Mouse (Mus musculus) T-helper 1 cell (primary cell): ENCODE results near the gene Ncl.
"Not testable (repeated sequence)": the region's sequence is repeated elsewhere in the genome, so short reads cannot be mapped to it uniquely, and the experiment has no call there.

Experiments used
- in situ Hi-C: fragments of 300-600 bp; cut with MboI, MseI; formaldehyde crosslinking; loops from one replicate; pipeline ENCODE4 v1.15.1; 2025; ENCODE audit warnings: high pct_unique_total_duplicates

Ncl gene

DNA sequence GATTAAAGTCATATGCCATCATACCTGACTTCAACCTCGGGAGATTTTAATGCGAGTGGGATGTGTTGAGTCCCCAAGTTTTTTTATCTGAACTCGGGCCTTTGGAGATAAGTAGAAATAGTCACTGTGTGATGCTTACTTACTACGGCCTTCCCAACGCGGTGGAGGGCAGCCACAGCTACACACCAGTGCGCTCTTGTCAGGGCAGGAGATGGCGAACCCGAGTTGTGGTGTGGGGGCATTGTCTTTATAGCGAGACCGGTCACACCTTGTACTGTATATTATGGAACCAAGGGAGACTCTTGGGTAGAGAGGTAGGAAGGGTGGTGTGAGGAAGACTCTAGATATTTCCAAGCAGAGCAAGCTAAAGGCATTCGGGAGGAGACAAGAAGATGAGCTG lies 1.2 kb upstream of the Ncl start:
- in situ Hi-C loops = no loop called here

DNA sequence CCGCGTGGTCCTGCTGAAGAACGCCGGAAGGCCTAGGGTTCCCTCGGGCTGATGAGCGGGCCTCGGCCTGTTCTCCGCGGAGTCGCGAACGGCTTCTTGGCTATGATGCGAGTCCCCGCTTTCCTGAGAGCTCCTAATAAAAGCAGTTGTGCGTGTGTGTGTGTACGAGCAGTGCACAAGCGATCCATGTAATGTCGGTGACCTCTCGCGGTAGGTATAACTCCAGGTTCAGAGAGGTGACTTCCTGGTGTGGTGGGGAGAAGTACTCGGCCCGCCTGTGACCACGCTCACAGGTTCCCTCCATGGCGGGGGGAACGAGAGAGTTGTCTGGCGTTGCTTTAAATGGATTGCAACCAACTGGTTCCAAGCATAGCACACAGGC lies 589 bp upstream of the Ncl start:
- in situ Hi-C loops = no loop called here

DNA sequence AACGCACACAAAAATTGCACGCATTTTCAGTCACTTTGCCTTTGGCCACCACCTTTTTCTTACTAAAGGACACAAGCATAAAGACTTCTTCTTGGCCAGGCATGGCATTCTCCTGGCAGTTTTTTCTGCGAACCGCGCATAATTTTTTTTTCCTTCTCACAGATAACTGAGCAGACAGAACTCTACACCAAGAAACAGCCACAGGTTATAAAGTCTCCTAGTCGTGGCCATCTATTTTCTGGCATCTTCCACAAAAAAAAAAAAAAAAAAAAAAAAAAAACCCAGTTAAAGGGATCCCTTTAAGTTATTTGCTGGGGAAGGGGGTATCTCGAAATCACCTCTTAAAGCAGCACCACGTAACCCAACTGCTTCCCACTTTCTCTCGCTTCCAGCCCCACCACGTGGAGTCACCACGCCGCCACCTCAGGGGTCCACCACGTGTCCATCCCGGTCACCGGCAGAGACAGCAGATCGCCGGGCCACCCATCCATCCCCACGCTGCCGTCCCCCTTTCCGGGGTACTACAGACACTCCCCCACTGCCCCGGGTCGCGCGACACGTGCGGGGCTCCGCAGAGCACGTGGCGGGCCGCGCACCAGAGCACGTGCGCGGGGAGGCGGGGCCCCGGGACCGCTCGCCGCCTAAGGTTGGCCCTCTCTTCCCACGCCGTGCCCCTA lies 833 bp downstream of the Ncl start:
- in situ Hi-C loops = no loop called here

GRCm38 (mm10) chr1:86354186-86354585 lies 5.0 kb downstream of the Ncl start:
- in situ Hi-C loops = no loop called here

GRCm38 (mm10) chr1:86350576-86350975 lies 8.6 kb downstream of the Ncl start:
- in situ Hi-C loops = no loop called here

- in situ Hi-C loops = no loop called here
These were observed 9.5 kb downstream of the Ncl start for GRCm38 (mm10) chr1:86349696-86350095.

- in situ Hi-C loops = no loop called here
These were observed 10.0 kb downstream of the Ncl start for GRCm38 (mm10) chr1:86349201-86349600.

GRCm38 (mm10) chr1:86348801-86349200 lies 10.4 kb downstream of the Ncl start:
- in situ Hi-C loops = no loop called here

- in situ Hi-C loops = no loop called here
These were observed 11.1 kb downstream of the Ncl start for GRCm38 (mm10) chr1:86348083-86348482.

DNA sequence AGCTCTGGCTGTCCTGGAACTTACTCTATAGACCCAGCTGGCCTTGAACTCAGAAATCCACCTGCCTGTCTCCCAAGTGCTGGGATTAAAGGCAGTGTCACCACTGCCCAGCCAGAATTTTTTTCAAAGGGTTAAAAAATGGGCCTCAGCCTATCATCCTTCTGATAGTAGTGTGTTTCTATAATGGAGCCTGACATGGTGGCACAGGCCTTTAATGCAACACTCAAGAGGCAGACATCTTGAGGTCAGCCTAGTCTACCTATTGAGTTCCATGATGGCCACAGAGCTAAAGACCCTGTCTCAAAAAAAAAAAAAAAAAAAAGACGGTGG lies 11.5 kb downstream of the Ncl start:
- in situ Hi-C loops = no loop called here

DNA sequence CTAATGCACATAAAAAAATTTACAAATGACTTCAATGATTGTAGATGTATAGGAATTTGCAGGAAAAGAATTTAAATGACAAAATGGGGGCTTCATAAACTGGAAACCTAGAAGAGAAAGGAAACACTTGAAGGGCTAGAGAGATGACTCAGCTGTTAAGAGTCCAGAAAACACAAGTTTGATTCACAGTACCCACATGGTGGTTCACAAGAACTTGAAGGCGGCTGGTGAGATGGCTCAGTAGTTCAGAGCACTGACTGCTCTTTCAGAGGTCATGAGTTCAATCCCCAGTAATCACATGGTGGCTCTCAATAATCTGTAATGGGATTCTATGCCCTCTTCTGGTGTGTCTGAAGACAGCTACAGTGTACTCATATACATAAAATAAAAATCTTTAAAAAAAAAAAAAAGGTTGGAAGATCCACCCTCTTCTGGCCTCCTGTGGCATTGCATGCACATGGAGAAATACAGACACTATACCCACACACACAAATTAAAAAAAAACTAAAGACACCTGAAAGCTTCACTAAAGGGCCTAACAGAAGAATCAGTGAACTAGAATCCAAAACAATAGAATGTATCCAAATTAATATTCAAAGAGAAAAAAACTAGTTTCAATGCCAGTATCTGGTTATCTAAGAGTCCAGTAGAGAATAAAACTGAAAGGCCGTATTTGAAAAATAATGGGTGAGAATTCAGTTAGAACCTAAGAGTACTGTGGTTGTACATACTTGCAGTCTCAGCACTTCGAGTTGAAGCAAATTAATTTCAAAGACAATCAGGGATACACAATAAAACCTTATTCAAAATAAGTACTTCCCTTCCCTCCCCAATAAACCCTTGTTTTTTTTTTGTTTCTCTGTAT lies 12.1 kb downstream of the Ncl start:
- in situ Hi-C loops = no loop called here

GRCm38 (mm10) chr1:86345956-86346355 lies 13.2 kb downstream of the Ncl start:
- in situ Hi-C loops = no loop called here

- in situ Hi-C loops = no loop called here
These were observed 14.1 kb downstream of the Ncl start for GRCm38 (mm10) chr1:86345069-86345468.

- in situ Hi-C loops = no loop called here
These were observed 15.0 kb downstream of the Ncl start for GRCm38 (mm10) chr1:86343969-86344861.

DNA sequence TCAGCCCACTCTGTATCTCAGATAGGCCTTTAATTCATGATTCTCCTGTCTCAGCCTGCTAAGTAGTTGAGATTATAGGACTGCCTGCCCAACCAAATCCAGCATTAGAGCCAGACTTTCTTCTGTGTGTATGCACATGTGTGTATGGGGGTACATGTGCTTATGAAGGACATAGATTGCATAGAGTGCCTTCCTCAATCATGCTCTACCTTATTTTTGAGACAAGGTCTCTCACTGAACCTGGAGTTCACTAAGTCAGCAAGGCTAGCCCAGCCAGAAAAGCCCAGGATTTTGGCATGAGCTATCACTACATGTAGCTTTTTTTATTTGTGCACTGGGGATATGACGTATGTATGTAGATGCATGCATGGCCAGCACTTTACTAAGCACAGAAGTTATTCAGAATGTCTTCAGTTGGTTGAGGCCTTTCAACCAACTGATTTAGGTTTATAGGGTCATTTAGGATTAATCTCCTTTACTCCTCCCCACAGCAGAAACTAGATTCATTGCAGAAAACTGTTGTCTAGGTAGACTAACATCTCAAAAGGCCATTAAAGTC lies 16.0 kb downstream of the Ncl start:
- in situ Hi-C loops = no loop called here

- in situ Hi-C loops = no loop called here
These were observed 16.8 kb downstream of the Ncl start for GRCm38 (mm10) chr1:86342371-86342770.

DNA sequence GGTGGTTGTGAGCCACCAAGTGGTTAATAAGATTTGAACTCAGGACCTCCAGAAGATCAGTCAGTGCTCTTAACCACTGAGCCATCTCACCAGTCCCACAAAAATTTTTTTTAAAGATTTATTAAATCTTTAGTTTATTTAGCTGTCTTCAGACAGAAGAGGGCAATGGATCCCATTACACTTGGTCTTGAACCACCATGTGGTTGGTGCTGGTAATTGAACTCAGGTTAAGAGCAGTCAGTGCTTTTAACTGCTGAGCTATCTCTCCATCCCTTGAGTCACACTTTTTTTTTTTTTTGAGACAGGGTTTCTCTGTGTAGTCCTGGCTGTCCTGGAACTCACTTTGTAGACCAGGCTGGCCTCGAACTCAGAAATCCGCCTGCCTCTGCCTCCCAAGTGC lies 18.1 kb downstream of the Ncl start:
- in situ Hi-C loops = not testable (repeated sequence)

DNA sequence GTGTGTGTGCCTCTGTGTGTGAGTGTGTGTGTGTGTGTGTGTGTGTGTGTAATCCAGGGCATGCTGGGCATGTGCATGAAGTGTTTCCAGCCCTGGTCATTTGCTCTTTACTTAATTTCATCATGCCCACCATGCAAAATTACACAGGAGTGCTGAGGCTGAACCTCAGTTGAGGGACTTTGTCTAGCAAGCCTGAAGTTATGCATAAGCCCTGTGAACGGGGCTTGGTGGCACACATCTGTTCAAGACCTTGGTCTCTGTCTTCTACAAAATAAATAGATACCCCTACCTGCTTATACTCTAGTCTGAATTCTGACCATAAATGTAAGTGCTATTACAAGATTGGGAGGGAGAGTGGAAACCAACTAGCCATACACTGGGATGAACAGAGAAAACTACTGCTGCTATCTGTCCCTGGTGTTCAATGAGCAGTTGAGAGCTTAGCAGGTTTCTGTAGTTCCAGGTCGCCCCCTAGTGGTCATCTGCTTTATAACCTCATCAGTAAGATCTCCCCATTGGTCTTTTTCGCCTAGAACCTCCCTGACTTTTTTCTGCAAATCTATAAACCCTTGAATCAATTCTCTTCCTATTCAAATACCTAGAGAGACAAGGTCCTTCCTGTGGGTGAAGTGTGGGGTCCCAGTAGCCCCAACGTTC lies 19.9 kb downstream of the Ncl start:
- in situ Hi-C loops = loop anchor here (5.0 kb wide), 1 partner anchor 162 kb away; no protein-coding TSS in a partner anchor

- in situ Hi-C loops = loop anchor here (5.0 kb wide), 1 partner anchor 159 kb away; no protein-coding TSS in a partner anchor
These were observed 22.9 kb downstream of the Ncl start for GRCm38 (mm10) chr1:86336330-86336729.

DNA sequence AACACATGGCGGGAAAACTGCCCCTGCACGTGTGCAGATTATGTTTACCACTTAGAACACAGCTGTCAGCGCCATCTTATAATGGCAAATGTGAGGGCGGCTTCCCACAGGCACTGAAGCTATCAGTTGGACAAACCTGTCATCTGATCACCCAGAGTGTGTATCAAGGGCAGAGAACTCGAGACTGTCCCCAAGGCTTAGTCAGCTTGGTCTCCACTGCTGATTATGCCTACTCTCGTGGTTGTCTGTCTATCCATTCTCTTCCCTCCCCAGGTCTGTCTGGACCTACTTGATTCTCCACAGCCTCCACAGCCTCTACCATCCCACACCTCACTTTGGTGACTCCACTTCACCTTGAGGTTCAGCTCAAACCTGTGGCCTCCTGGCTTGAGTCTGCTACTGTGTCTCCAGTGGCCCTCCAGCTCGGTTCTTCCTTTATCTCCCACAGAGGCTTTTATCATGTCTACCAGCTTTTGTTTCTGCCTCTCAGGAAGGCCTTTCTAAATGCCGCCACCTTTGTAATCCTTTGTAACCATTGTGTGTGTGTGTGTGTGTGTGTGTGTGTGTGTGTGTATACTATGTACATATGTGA lies 38.3 kb downstream of the Ncl start:
- in situ Hi-C loops = no loop called here

- in situ Hi-C loops = no loop called here
These were observed 45.5 kb downstream of the Ncl start for GRCm38 (mm10) chr1:86313772-86314125.
